Comparison of ENCODE assay signal across 28 mouse cellular contexts in genomic region chr14:30821136-30821535, GRCm38 (mm10). TPM values are rescaled to one million over a fixed set of nuclear protein-coding genes. Genes with fewer than 3 reads are reported as not detected.
DNase-seq lines count a peak whose midpoint lies in the region; ATAC-seq and TF ChIP-seq lines count a peak whose summit lies in the region.
"Had no signal": no experiment of that assay in that cellular context is flagged by ENCODE, and none has a peak within 500 bp of the region (broad histone marks: within the 10 kb centered on the region; RNA-seq: fewer than 3 reads in every experiment).

No protein-coding gene starts in this region.

- no peak for TF ChIP-seq CTCF in kidney, adult 2 months (conservative IDR thresholded peaks at IDR 0.05; ENCODE audit: insufficient read depth, insufficient read length, low read depth, low read length)
- TF ChIP-seq CTCF in lung, postnatal 0 days (IDR thresholded peaks at IDR 0.05), result no peak

- no peak overlapping the region for H3K27ac ChIP-seq in kidney, adult 2 months (ENCODE audit: insufficient read depth, low read depth, low read length)
- no peak overlapping the region for H3K27ac ChIP-seq in lung, postnatal 0 days (ENCODE audit: low read length)
- H3K27ac ChIP-seq in hindbrain, embryonic 11.5 days (ENCODE audit: low read depth, low read length), result no peak overlapping the region
- H3K27ac ChIP-seq: embryonic facial prominence, embryonic 12.5 days; embryonic facial prominence, embryonic 15.5 days; hindbrain, embryonic 10.5 days; hindbrain, embryonic 14.5 days; hindbrain, postnatal 0 days had no signal

- 54% methylated on average over 3 of the region's 3 CpGs for WGBS in kidney, adult 2 months
- 57% methylated on average over 3 of the region's 3 CpGs for WGBS in lung, postnatal 0 days
- 83% methylated on average over 3 of the region's 3 CpGs for WGBS in hindbrain, embryonic 11.5 days

- H3K9ac ChIP-seq in lung, postnatal 0 days (replicated peaks; ENCODE audit: low read depth), result no peak overlapping the region
- no peak overlapping the region for H3K9ac ChIP-seq in hindbrain, embryonic 11.5 days (ENCODE audit: low read depth, low read length)
- H3K9ac ChIP-seq: embryonic facial prominence, embryonic 12.5 days; embryonic facial prominence, embryonic 15.5 days; hindbrain, embryonic 14.5 days had no signal

- no peaks in the 10 kb centered on the region; the same call in 1 of the 2 replicates for H3K4me1 ChIP-seq in kidney, adult 2 months (ENCODE audit: control insufficient read depth, insufficient read depth, low read length)
- peaks cover 5% of the 10 kb centered on the region; the same call in 1 of the 2 replicates for H3K4me1 ChIP-seq in lung, postnatal 0 days (ENCODE audit: insufficient read depth, low read depth, low read length)
- H3K4me1 ChIP-seq in hindbrain, embryonic 11.5 days (replicated peaks; ENCODE audit: control insufficient read depth, insufficient read depth, low read length), result no peaks in the 10 kb centered on the region

- H3K4me2 ChIP-seq in lung, postnatal 0 days (replicated peaks; ENCODE audit: low read depth, low read length), result no peak overlapping the region
- no peak overlapping the region for H3K4me2 ChIP-seq in hindbrain, embryonic 11.5 days (replicated peaks; ENCODE audit: low read depth, low read length)
- H3K4me2 ChIP-seq: embryonic facial prominence, embryonic 12.5 days; embryonic facial prominence, embryonic 15.5 days; heart, embryonic 11.5 days; hindbrain, embryonic 14.5 days had no signal

- H3K36me3 ChIP-seq in kidney, adult 2 months (ENCODE audit: control insufficient read depth, insufficient read depth, low read length), result peaks cover 2% of the 10 kb centered on the region; the same call in 1 of the 2 replicates
- H3K36me3 ChIP-seq in lung, postnatal 0 days (ENCODE audit: insufficient read depth, low read length), result 0 out of 2 replicates have a peak, but pooled peaks cover 7% of the 10 kb centered on the region
- no peaks in the 10 kb centered on the region for H3K36me3 ChIP-seq in hindbrain, embryonic 11.5 days (ENCODE audit: control insufficient read depth, insufficient read depth, low read length)

- no peaks in the 10 kb centered on the region for H3K27me3 ChIP-seq in kidney, adult 2 months (replicated peaks; ENCODE audit: control insufficient read depth, insufficient read depth, low read length)
- no peaks in the 10 kb centered on the region for H3K27me3 ChIP-seq in lung, postnatal 0 days (replicated peaks; ENCODE audit: insufficient read depth, low read length)
- no peaks in the 10 kb centered on the region for H3K27me3 ChIP-seq in hindbrain, embryonic 11.5 days (ENCODE audit: control insufficient read depth, insufficient read depth, low read length)
- H3K27me3 ChIP-seq: CH12.LX; embryonic facial prominence, embryonic 12.5 days; embryonic facial prominence, embryonic 15.5 days; Patski had no signal

- TF ChIP-seq EP300 in lung, postnatal 0 days (IDR thresholded peaks at IDR 0.05), result no peak

- DNase-seq in cerebellum, postnatal 10 days, result peak; percentile 22 to 27
- no peak for DNase-seq in cerebellum, adult 11 months
- peak; percentile 16 for DNase-seq in kidney, adult 2 months
- DNase-seq in kidney, adult 11 months, result no peak
- DNase-seq in lung, postnatal 0 days (ENCODE audit: low spot score), result peak; percentile 20
- DNase-seq in lung, adult 18-20 months, result no peak
- DNase-seq in hindbrain, embryonic 11.5 days (ENCODE audit: low spot score), result no peak
- DNase-seq: adrenal gland, adult 2 months; adrenal gland, postnatal 36 days; B cell, adult 2 months; cerebellum, adult 18-20 months; cerebellum, adult 9-10 months; cerebellum, postnatal 25 days; gastrocnemius, postnatal 10 days; gastrocnemius, postnatal 36 days; heart, postnatal 36 days had no signal

- ATAC-seq in lung, postnatal 0 days, result no peak
- ATAC-seq in hindbrain, embryonic 11.5 days (ENCODE audit: low FRiP score), result no peak
- ATAC-seq: forebrain, embryonic 16.5 days; hindbrain, postnatal 0 days; inflammation-experienced regulatory T-cells, adult 6 months; intestine, embryonic 16.5 days; Patski had no signal

- H3K4me3 ChIP-seq in kidney, adult 2 months (ENCODE audit: insufficient read depth, low read depth, low read length), result no peak overlapping the region
- no peak overlapping the region for H3K4me3 ChIP-seq in lung, postnatal 0 days (ENCODE audit: low read depth, low read length)
- H3K4me3 ChIP-seq in hindbrain, embryonic 11.5 days (ENCODE audit: low read depth, low read length), result no peak overlapping the region
- H3K4me3 ChIP-seq: embryonic facial prominence, embryonic 12.5 days; embryonic facial prominence, embryonic 15.5 days; hindbrain, embryonic 10.5 days had no signal

- H3K9me3 ChIP-seq in lung, postnatal 0 days (ENCODE audit: low read length), result no peaks in the 10 kb centered on the region
- no peaks in the 10 kb centered on the region for H3K9me3 ChIP-seq in hindbrain, embryonic 11.5 days (ENCODE audit: control insufficient read depth, low read length)
- H3K9me3 ChIP-seq: embryonic facial prominence, embryonic 12.5 days; embryonic facial prominence, embryonic 15.5 days; G1E; hindbrain, embryonic 10.5 days had no signal

- no peak for TF ChIP-seq POLR2A in kidney, adult 2 months (IDR thresholded peaks at IDR 0.05; ENCODE audit: low read depth, low read length)

RNA-seq across cellular contexts. Expression of gene Tmem110, which starts 4.3 kb away (rescaled TPM):
- 14.1 and 15.1 TPM in 2 replicates for polyA plus RNA-seq in kidney, adult 2 months (2012; rRNA removed)
- 41.7 and 44.7 TPM in 2 replicates for polyA plus RNA-seq in lung, postnatal 0 days (2015; fragmentation: Nextera tagmentation; extraction: Ambion mirVana)
- 17.2 and 23.3 TPM in 2 replicates for polyA plus RNA-seq in hindbrain, embryonic 11.5 days (2014; fragmentation: Nextera tagmentation; extraction: Ambion mirVana)

RNA-seq across cellular contexts. Expression of gene Mustn1, which starts 57.9 kb away (rescaled TPM):
- 8.2 and 9.2 TPM in 2 replicates for polyA plus RNA-seq in kidney, adult 2 months (2012; rRNA removed)
- 30.5 and 36.6 TPM in 2 replicates for polyA plus RNA-seq in lung, postnatal 0 days (2015; fragmentation: Nextera tagmentation; extraction: Ambion mirVana)
- polyA plus RNA-seq in hindbrain, embryonic 11.5 days (2014; fragmentation: Nextera tagmentation; extraction: Ambion mirVana), result 0.94 and 1.2 TPM in 2 replicates

Comparison
In these comparisons a context has a peak if more than half of its experiments do, and no peak if none do; other contexts are left out.
1. DNase-seq: peak in cerebellum, postnatal 10 days (2 of 2), kidney, adult 2 months (single experiment) and lung, postnatal 0 days (single experiment); none in cerebellum, adult 11 months (single experiment), kidney, adult 11 months (single experiment), lung, adult 18-20 months (0 of 2) and hindbrain, embryonic 11.5 days (single experiment).